Mouse (Mus musculus) embryo, embryonic 11 days (tissue): Measurements from ENCODE around the gene Skint7.
A peak's percentile ranks its signal among the peaks of the same experiment; 100 is the strongest.
"Not testable (repeated sequence)": the region's sequence is repeated elsewhere in the genome, so short reads cannot be mapped to it uniquely, and the experiment has no call there.

ENCODE experiments used
- DNase-seq: peaks from one replicate; pipeline ENCODE4 v3.0.0-alpha.2; 2015

The Skint7 gene

DNA sequence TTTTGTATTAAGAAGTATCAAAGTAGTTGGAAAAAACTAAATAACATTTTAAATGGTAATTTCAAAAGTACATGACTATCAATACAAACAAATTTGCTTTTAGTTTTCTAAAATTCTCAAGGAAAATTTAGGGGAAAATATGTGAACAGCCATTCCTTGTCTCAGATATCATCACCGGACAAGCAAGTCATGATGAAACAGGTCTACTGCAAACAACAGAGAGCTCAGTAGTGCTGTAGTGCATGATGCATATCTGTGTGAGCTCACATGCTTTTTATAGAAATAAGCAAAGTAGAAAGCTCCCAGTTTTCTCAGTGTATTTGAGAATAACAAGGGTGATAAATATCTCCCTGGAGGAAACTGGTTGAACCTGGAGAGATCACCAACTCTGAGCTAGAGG, at the start of gene Skint7:
Gene Skint7, plus strand, starts transcription at position 301 of the 400 bp plus-strand sequence.
- no peak for DNase-seq

DNA sequence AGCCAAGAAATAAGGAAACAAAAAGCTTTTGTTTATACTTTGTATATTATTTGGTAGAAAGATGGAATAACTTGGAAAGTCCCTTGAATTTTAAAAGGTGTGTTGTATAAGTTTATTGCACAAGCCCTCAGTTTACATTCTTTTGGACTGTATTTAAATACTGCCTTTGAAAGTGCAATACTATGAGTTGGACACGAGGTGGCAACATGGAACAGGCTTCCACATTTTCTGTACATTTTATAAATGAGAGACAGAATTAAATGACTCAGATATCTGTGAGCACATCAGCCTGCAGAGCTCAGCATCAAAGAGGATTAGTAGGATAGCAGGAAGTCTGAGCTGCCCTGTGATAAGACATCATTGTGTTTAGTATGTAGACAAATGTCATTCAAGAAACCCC, 11.4 kb upstream of the Skint7 start:
- DNase-seq: peak; percentile 2

DNA sequence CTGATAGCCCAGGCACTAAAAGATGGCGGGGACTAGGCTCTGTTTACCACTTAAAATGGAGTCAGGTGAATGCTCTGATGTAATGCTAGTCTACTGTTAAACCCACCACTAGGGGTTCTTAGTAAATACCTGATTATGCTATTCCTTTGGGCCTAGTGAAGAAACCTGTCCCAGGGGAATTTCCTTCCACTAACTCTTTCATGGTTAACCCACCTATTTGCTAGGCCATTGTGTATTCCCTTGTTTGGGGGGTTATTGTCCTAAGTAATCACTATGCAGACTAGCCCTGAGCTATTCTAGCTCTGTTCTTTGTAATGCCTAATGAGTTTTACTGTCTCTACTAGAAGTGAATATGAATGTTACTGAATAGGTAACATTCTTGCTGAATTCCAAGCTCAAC, 9.5 kb upstream of the Skint7 start:
- not testable (repeated sequence) for DNase-seq

DNA sequence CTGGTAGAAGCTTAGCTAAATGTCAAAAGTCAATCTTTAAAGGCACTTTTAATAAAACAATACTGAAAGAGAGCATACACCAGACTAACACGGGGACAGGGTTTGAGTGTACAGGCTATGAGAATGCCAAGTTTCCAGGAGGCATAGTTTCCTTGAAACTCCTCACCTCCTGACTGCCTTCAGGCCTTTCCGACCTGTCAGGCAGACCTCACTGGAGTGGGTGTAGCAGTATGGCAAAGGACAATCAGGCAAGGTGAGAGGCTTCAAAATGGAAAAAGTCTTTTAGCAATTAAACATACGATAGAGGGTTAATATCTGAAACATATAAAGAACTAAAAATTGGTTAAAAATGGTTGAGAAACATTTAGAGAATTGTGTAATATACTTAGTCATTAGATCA, 9.1 kb upstream of the Skint7 start:
- DNase-seq: no peak

DNA sequence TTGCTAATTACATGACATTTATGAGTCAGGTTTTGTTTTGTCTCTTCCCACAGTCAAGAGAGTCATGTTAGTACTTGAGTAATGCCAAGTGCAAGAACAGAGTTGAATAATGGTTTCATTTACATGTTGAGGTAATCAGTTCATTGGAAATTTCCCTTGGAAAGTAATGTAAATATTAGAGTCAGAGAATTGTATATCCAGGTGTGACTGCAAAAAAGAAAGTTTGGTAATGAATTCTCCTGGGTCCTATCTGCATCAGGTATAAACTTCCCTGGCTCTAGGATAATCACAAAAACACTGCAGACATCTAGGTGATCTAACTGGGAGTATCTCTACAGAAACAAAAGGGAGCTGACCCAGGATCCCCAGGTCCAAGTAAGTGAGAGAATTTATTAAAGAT, 33.2 kb downstream of the Skint7 start, which contains the start of gene Skint1:
Gene Skint1, plus strand, starts transcription at position 301 of the 400 bp plus-strand sequence.
- no peak for DNase-seq
